Mouse (Mus musculus): ENCODE results near the gene Lama2. TPM values are rescaled to one million over a fixed set of nuclear protein-coding genes. Genes with fewer than 3 reads are reported as not detected.

Gene Lama2
- total RNA-seq, 2 experiments from 2014 or later, result not detected

DNA sequence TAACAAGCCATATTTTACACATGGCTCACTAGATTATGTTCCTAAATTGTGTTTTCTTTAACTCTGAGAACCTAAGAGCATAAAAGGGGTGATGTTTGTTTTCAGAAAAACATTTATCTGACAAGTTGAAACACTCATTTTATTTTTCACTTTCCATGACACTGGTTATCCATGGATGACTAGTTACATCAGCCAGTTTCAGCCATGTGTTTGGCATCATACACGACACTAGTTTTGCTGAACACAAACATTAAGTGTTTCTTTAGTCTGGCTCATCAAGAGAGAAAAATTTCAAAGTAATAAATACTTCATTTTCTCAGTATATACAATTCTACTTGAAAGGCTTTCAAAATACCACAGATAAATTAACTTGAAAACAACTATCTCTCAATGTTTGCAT, 228.8 kb downstream of the Lama2 start:
- ATAC-seq (replicated peaks; ENCODE audit: low FRiP score, poor library complexity, severe bottlenecking), result no peak

DNA sequence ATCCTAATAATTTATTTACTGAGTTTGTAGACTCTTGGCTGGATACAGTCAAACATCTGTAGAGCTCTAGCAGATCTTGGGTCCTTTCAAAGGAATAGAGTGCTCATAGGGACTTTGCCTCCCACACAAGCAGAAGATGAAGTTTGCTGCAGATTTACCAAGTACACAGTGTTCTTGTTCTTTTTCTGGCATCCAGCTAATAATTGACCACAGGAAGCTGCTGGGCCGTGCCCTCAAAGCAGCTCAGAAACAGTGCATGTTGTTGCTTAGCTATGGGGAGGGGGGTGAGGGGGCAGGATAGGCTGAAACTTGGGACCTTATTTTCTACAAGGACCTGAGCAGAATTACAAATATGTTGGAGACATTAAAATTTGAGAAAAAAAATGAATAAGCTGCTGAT, 232.0 kb downstream of the Lama2 start:
- no peak for ATAC-seq (replicated peaks; ENCODE audit: low FRiP score, poor library complexity, severe bottlenecking)

DNA sequence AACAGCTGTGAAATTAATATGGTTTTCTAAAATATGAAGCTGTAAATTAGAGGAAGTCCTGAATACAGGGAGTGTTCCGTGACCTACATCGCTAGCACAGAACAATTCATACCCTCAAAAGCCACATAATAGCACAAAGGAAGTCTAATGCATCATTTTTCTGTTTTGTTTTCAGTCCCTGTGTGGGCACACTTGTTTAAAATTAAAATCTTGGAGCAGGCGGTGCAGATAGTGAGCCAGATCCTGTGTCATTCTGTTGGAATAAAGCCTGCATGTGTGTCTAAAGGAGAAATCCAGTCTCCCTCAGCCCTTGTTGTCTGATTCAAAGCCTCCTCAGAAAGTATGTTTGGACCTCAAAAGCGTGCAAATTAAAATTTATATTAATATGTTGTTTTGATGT, 234.9 kb downstream of the Lama2 start:
- no peak for ATAC-seq (replicated peaks; ENCODE audit: low FRiP score, poor library complexity, severe bottlenecking)

GRCm38 (mm10) chr10:27382887-27383609, 236.5 kb downstream of the Lama2 start:
- no peak for ATAC-seq (replicated peaks; ENCODE audit: low FRiP score, poor library complexity, severe bottlenecking)

- no peak for ATAC-seq (replicated peaks; ENCODE audit: low FRiP score, poor library complexity, severe bottlenecking)
Measured at GRCm38 (mm10) chr10:27378286-27378685, 241.3 kb downstream of the Lama2 start.

DNA sequence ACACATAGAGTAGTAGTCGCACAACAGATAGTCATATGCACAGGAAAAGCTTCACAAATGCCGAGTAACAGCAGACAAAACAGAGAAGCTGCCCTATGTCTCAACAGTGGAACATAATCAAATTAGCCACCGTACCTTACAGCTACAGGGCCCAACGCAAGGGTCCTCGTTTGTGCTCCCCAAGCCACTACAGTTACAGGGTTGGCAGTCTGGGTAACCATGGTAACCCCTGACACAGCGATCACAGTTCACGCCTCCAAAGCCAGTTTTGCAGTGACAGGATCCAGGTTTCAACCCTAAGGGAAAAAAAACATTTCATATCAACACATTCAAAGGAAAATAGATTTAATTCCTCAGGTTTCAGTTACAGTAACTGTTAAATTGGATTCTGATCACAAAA, 275.3 kb downstream of the Lama2 start:
- ATAC-seq (replicated peaks; ENCODE audit: low FRiP score, poor library complexity, severe bottlenecking), result no peak

DNA sequence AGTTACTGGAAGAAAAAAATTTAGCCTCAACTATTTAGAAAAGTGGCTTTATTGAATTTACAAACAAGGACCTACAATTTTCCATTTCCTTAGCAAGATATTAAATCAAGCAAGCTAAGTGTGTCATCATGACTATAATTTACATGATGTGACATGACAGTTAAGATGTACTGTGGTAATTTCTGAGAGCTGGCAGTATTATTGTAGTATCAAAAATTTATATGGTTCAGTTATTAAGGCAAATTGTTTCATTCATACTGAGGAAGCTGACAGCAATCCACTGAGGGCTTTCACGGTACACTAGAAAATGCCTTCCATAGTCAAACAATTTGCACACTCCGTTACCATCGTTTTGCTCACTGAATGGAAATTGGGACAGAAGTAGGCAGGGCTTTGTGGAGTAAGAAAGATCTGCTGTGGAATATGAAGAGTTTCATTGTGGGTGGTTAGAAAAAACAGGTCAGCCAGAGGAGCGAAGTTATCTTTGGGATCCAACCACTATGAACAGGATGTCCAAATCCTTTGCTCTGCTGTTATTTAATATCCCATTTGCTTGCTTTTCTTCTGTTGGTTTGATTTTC, 297.1 kb downstream of the Lama2 start:
- ATAC-seq (replicated peaks; ENCODE audit: low FRiP score, poor library complexity, severe bottlenecking), result no peak

DNA sequence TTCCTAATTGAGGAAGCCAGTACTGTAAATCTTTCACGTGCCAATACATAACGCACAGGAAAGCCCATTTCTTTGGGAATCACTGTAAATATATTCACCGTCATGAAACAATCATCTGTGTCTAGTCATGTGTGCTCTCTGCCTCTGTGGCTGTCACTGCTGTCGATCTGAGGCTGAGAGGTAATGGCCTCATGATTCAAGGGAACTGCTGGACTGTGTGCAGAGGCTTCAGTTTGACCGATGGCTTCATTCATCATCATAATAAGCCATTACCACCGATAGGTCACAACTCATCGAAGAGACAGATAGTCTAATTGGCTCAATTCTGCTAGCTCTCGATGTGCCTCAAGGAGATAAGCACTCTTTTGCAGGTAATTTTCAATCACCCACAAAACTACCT, 312.1 kb downstream of the Lama2 start:
- no peak for ATAC-seq (replicated peaks; ENCODE audit: low FRiP score, poor library complexity, severe bottlenecking)

DNA sequence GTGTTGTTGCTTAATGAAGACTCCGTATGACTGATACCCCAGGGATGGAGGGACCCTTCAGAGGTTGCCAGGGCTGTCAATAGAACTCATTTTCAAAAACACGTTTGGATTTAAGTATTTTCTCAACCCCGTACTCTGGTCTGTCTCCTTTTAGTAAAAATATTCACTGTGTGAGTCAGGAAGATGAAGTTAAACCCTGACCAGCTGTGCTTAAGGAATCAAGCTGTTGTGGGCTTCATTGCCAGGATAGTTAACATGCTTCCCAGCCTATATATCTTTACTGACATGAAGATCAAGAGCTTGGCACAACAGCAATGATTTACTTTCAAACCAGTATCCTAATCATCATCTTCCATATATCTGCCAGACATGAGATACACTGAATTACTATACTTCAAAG, 314.3 kb downstream of the Lama2 start:
- ATAC-seq (replicated peaks; ENCODE audit: low FRiP score, poor library complexity, severe bottlenecking), result no peak

GRCm38 (mm10) chr10:27285098-27285860, 334.3 kb downstream of the Lama2 start:
- no peak for ATAC-seq (replicated peaks; ENCODE audit: low FRiP score, poor library complexity, severe bottlenecking)

DNA sequence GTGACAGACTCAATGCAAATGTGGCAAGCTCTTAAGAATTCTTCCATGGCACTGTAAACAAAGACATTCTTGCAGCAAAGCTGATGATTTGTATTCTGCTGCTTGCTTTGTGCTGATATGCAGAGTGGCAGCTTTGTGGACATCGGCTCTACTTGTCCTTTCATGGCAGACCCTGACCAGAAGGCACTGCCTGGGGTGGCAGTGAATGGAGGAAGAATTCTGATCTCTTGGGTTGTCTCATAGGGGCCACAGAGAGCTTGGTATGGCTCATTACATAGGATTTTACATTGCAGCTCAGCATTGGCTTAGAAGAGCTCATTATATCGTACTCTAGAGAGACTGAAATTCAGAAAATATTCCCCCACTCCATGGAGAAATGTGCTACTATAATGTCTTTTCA, 352.1 kb downstream of the Lama2 start:
- no peak for ATAC-seq (replicated peaks; ENCODE audit: low FRiP score, poor library complexity, severe bottlenecking)

DNA sequence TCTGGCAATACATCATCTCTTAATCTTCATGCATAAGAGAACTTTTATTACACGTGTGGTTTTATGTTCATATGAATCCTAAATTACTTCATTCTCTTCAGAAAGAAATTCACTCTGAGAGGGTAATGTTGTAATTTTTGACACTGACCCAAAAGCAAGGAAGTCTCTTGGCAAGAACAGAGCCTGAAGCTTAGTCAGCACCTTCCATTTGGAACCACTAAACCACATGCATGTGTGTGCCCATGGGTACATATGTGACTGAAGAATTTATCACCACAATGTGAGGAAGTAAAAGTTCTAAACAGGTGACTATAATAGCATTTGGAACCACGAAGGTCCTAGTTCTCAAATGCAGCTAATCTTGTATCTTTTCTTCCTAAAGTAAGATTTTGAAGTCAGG, 353.7 kb downstream of the Lama2 start:
- ATAC-seq (replicated peaks; ENCODE audit: low FRiP score, poor library complexity, severe bottlenecking), result no peak

DNA sequence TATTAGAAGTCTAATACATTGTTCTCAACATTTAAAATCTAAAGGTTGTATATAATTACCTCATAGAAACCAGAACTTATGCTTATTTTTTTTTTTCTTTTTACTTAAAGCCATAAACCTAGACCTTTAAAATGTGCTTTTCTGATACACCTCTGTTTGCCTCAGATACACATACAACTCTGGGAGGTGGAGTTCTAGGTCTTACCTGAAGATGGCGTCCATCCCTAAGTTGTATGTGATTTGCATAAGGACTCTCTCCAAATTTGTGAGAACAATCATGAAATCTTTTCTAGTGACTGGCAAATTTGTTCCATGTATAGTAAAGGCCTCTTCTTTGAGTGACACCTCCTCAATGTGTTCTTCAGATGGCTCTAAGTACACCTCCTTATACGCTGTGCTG, 354.8 kb downstream of the Lama2 start:
- ATAC-seq (replicated peaks; ENCODE audit: low FRiP score, poor library complexity, severe bottlenecking), result no peak

DNA sequence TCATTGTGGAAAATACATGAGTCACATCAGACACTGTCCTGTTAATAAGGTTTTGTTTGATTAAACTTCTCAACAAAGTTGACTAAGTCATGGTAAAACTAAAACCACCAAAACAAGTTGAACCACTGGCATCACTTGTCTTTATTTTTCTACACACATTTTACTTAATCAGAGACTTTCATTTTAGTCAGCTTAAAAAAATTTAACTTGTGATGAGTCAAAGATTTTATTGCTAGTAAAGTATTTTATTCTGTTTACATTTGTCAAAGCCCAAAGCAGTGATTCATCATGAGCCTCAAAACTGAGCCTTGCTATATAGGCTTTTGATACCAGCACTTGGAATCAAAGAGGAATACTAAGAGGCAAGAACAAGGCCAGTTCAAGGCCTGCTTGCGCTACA, 369.8 kb downstream of the Lama2 start:
- ATAC-seq (replicated peaks; ENCODE audit: low FRiP score, poor library complexity, severe bottlenecking), result no peak

DNA sequence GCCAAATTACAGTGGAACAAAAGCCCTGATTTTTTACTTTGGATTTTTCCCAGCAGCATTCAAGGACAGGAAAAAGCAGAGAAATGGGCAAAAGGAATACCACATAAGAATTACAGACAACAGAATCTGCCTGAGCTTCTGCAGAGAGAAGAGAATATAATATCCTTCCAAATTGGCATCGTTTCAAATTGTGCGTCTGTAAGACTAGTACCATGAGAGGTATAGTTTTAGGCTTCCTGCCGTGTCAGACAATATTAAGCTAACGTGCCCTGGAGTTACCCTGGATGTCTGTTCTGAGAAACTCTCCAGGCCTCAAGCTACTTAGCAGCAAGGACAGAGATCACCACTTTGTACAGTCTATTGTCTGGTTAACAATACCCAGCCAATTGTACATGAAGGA, 384.8 kb downstream of the Lama2 start:
- no peak for ATAC-seq (replicated peaks; ENCODE audit: low FRiP score, poor library complexity, severe bottlenecking)

DNA sequence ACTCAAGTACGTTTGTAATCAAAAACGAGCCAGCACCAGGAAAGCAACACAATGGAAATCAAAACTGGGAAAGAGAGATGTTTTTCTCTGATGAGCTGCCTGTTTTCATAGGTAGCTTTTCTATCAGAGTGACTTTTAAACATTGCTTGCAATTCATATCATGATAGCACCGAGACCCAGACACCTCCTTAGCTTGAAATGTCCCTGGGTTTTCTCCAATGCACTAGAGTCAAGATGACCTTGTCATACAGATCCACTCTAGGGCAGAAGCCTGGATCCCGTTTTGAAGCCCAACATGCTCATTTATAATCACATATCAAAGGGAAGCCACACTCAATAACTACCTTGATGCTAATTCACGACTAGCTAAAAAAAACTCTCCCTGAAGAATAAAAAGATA, 386.0 kb downstream of the Lama2 start:
- ATAC-seq (replicated peaks; ENCODE audit: low FRiP score, poor library complexity, severe bottlenecking), result no peak

DNA sequence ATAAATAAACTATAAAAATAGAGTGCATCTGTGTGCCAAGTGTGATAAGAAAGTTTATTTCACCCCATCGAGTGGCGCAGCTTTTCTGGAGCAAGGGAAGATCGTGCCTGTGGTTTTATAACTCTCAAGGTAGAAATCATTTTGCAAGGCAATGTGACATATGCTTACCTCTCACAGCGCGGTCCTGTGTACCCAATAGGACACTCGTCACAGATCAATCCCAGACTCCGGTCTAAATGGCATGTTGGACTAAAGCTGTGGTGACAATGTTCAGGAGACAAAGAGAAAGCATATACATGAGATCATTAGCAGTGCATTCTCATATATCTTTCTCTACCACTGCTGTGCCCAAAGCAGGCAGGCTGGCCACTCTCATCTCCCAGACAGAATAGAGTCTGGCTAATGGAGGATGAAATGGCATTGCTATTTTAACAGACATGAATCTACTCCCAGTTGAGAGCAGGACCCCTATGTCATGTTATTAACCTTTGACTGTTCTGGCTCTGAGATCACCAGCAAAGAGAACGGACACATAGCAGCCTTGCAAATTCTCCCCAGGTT, 395.7 kb downstream of the Lama2 start:
- no peak for ATAC-seq (replicated peaks; ENCODE audit: low FRiP score, poor library complexity, severe bottlenecking)

DNA sequence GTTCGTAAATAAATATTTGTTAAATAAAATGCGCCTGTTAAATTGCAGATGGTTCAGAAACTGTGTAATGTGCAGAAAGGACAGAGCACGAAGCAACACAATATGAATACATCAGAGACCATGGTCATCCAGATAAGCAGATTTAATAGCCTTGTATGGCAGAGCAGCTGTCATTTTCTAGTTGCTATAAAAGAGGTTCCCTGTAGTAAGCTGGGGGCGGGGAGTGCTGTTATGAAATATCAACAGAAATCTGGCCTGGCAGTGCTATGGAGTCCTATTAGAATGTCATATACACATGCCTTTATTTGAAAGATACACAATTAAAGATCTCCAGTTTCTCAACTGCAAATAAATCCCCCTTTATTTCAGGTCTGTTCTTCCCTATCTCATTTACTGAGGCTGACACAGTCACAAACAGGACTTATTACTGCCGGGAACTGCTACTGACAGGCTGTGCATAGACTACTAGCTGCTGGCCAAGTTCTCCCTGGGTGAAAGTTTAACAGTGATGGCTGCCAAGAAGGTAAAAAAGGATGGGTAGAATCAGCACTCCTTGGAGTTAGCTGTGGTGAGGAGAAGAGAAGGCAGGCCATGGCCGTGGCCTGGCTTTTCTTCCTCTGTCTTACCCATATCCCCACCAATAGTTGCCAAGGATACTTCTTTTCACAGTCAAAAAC, 396.8 kb downstream of the Lama2 start:
- ATAC-seq (replicated peaks; ENCODE audit: low FRiP score, poor library complexity, severe bottlenecking), result no peak

DNA sequence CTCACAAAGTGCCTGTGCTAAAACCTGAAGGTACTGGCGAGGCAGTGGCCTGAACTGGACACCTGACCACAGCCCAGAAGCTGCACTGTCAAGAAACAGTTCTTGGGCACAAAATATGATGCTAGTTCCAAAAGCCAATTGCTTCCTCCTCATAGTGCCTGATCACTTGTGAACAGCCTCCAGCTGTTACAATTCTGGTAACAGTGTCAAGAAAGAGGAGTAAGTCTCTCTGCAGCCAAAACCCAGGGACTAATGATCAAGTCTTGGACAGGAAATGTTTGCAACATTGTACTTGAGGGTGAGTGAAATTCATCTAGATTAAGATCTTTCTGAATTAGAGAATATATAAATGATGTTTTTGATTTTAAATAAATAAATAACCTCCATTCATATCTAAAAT, 399.9 kb downstream of the Lama2 start:
- no peak for ATAC-seq (replicated peaks; ENCODE audit: low FRiP score, poor library complexity, severe bottlenecking)

GRCm38 (mm10) chr10:27207320-27207719, 412.2 kb downstream of the Lama2 start:
- ATAC-seq (replicated peaks; ENCODE audit: low FRiP score, poor library complexity, severe bottlenecking), result no peak
